Mouse (Mus musculus) myocyte (in vitro differentiated cells): ENCODE measurements around the gene Lamtor2.

Experiments used
- CEBPB ChIP-seq: IDR thresholded peaks from 2 replicates; pipeline ENCODE4 v1.6.1; 2011; ENCODE audit warnings: mild to moderate bottlenecking, moderate library complexity; ENCODE audit not compliant: poor library complexity, insufficient read depth, severe bottlenecking
- E2F4 ChIP-seq: IDR thresholded peaks from one replicate; pipeline ENCODE4 v1.6.1; 2011; ENCODE audit warnings: mild to moderate bottlenecking, control low read depth, moderate library complexity; ENCODE audit not compliant: insufficient read depth
- MAX ChIP-seq: IDR thresholded peaks from one replicate; pipeline ENCODE4 v1.6.1; 2011; ENCODE audit warnings: low read depth, mild to moderate bottlenecking, control low read depth
- MYOD1 ChIP-seq, 3 experiments: IDR thresholded peaks; one replicate each; pipeline ENCODE4 v1.6.1; 2011; ENCODE audit warnings: control low read depth in 2 of 3, low read depth in 2 of 3, mild to moderate bottlenecking in 2 of 3, moderate library complexity in 1 of 3; ENCODE audit not compliant: insufficient read length in 2 of 3, control insufficient read depth in 1 of 3
- MYOG ChIP-seq, 3 experiments: IDR thresholded peaks; one replicate each; pipeline ENCODE4 v1.6.1; 2011; ENCODE audit warnings: control low read depth in 2 of 3, low read depth in 2 of 3, mild to moderate bottlenecking in 2 of 3; ENCODE audit not compliant: insufficient read length in 2 of 3, control insufficient read depth in 1 of 3, insufficient read depth in 1 of 3
- POLR2A ChIP-seq: IDR thresholded peaks from one replicate; pipeline ENCODE4 v1.6.1; 2011; ENCODE audit warnings: low read depth, mild to moderate bottlenecking, control low read depth, moderate library complexity; ENCODE audit not compliant: insufficient read length
- POLR2AphosphoS2 ChIP-seq: IDR thresholded peaks from one replicate; pipeline ENCODE4 v1.6.1; 2011; ENCODE audit warnings: low read depth, control low read depth; ENCODE audit not compliant: insufficient read length
- REST ChIP-seq: IDR thresholded peaks from one replicate; pipeline ENCODE4 v1.6.1; 2011; ENCODE audit warnings: mild to moderate bottlenecking, control low read depth, moderate library complexity; ENCODE audit not compliant: insufficient read depth, insufficient read length
- SRF ChIP-seq: IDR thresholded peaks from one replicate; pipeline ENCODE4 v1.6.1; 2011; ENCODE audit warnings: low read depth; ENCODE audit not compliant: control insufficient read depth, insufficient read length
- TCF12 ChIP-seq: IDR thresholded peaks from one replicate; pipeline ENCODE4 v1.6.1; 2011; ENCODE audit warnings: mild to moderate bottlenecking, control low read depth; ENCODE audit not compliant: poor library complexity, insufficient read depth, severe bottlenecking
- TCF3 ChIP-seq: IDR thresholded peaks from one replicate; pipeline ENCODE4 v1.6.1; 2011; ENCODE audit warnings: low read depth, control low read depth; ENCODE audit not compliant: insufficient read length
- USF1 ChIP-seq: IDR thresholded peaks from one replicate; pipeline ENCODE4 v1.6.1; 2011; ENCODE audit warnings: low read depth, mild to moderate bottlenecking, control low read depth, moderate library complexity

DNA sequence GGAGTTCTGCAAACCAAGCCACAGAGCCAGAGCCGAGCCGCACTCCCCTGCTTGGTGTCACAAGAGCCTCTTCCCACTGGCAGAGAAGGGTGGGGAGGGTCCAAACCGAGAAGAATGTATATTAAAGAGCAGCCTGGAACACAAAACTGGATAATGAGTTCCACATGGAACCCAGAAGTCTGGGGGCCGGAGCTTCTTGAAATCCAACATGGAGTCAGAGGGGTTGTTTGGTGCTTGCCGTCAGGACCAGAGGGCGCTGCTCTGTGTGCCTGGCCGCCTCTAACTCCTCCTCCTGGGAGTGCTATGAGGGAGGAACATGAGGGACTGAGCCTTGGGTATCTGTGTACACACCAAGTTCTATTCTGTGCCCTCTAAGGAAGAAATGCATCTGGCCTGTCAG, 47.1 kb downstream of the Lamtor2 start:
- TF ChIP-seq POLR2A (no peak), E2F4 (no peak), POLR2AphosphoS2 (no peak), TCF12 (no peak), USF1 (no peak), MAX (no peak), SRF (no peak), MYOD1 (IDR thresholded peaks at IDR 0.05; ENCODE audit: control insufficient read depth in 1 of 3, insufficient read length in 2 of 3, low read depth in 2 of 3) (no peak), REST (no peak), MYOG (IDR thresholded peaks at IDR 0.05; ENCODE audit: control insufficient read depth in 1 of 3, insufficient read depth in 1 of 3, insufficient read length in 2 of 3, low read depth in 2 of 3) (no peak), CEBPB (no peak), TCF3 (no peak)
